Mouse (Mus musculus): ENCODE measurements at regions not wholly inside any gene's neighbourhood (a gene's known extent, or its start where the extent isn't known, plus 50 kb on each side); places are given as distances from the start of the nearest gene placed in this dataset.

DNA sequence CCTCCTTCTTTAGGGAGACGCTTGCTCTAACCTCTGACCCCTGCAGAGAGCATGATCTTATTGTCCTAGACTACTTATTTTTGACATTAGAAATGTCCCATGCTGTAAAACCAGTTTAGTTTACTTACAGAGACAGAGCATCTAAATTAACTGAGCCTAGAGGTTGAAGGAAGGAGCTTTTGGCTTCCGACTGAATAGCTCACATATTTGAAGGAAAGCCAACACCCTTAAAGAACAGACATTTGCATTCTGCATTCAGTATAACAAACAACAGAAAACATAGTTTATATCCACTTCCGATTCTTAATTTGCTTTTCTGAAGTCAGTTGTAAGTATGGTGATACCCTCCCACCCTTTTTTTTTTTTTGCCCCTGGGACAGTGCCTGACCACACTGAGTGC, 119.3 kb downstream of the Zfp365 start:
- 51% methylated on average over 3 of the region's 3 CpGs for WGBS
- peak; percentile 88 for DNase-seq (ENCODE audit: low spot score)
- no peak overlapping the region for H3K27ac ChIP-seq
- no peaks in the 10 kb centered on the region for H3K36me3 ChIP-seq (ENCODE audit: insufficient read depth, low read length)
- 0 out of 2 replicates have a peak, but pooled peaks cover 3% of the 10 kb centered on the region for H3K4me1 ChIP-seq (replicated peaks; ENCODE audit: insufficient read depth, low read length)
- no peaks in the 10 kb centered on the region for H3K27me3 ChIP-seq (ENCODE audit: insufficient read depth, low read length)
- no peak for ATAC-seq (replicated peaks; ENCODE audit: low FRiP score, low read depth)
- H3K9me3 ChIP-seq (replicated peaks; ENCODE audit: low read length): no peaks in the 10 kb centered on the region
- no peak overlapping the region for H3K4me3 ChIP-seq (replicated peaks; ENCODE audit: low read depth, low read length)
- no peak for TF ChIP-seq CTCF (IDR thresholded peaks at IDR 0.05; ENCODE audit: low read depth)
- H3K9ac ChIP-seq (ENCODE audit: low read depth, low read length): no peak overlapping the region
- no peak overlapping the region for H3K4me2 ChIP-seq (ENCODE audit: low read length)

DNA sequence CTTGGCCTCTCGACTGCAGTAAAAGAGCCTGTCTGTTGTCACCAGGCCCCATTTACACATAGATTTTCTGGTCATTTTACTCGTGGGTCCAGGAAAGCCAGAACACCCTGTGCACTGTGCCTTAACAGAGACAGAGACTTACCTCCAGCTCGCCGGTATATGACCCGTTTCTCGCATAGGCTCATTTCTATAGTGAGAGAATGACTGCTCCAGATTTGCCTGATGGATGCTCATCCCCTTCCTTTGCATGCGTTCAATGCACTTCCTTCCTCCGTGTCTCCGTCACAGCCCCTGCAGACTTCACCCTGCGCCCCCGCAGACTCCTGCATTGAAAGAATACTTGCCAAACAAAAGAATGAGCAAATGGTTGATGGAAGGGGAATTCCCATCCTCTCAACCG, 122.8 kb downstream of the Zfp365 start:
- Histone ChIP-seq H3K36me3 (ENCODE audit: insufficient read depth, low read length) (no peaks in the 10 kb centered on the region), H3K27me3 (ENCODE audit: insufficient read depth, low read length) (no peaks in the 10 kb centered on the region), H3K9me3 (replicated peaks; ENCODE audit: low read length) (no peaks in the 10 kb centered on the region), H3K4me1 (replicated peaks; ENCODE audit: insufficient read depth, low read length) (0 out of 2 replicates have a peak, but pooled peaks cover 3% of the 10 kb centered on the region), H3K4me3 (replicated peaks; ENCODE audit: low read depth, low read length) (no peak overlapping the region), H3K4me2 (ENCODE audit: low read length) (no peak overlapping the region), H3K27ac (no peak overlapping the region), H3K9ac (ENCODE audit: low read depth, low read length) (no peak overlapping the region)
- no peak for ATAC-seq (replicated peaks; ENCODE audit: low FRiP score, low read depth)
- no peak for TF ChIP-seq CTCF (IDR thresholded peaks at IDR 0.05; ENCODE audit: low read depth)
- no peak for DNase-seq (ENCODE audit: low spot score)
- 74% methylated on average over 12 of the region's 12 CpGs for WGBS

DNA sequence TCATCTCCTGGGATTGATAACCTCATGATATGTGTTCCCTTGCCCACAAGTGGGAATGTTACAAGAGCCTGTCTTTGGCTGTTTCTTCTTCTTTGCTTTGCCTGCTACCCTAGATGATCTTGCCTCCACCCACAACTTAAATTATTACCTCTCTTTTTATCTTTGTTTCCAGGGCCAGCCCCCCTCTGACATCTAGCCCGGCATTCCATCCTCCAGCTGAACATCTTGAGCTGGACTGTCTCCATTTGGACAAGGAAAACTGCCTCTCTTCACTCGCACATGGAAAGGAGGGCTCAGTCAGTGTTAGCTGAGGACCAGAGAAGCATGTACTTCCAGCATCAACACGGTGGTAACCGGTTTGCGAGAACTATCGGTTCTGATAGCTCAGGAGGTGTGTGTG, 124.3 kb downstream of the Zfp365 start:
- no peak for TF ChIP-seq CTCF (IDR thresholded peaks at IDR 0.05; ENCODE audit: low read depth)
- no peaks in the 10 kb centered on the region for H3K9me3 ChIP-seq (replicated peaks; ENCODE audit: low read length)
- WGBS: 39% methylated on average over 6 of the region's 6 CpGs
- DNase-seq (ENCODE audit: low spot score): peak; percentile 57
- no peak overlapping the region for H3K4me3 ChIP-seq (replicated peaks; ENCODE audit: low read depth, low read length)
- 0 out of 2 replicates have a peak, but pooled peaks cover 3% of the 10 kb centered on the region for H3K4me1 ChIP-seq (replicated peaks; ENCODE audit: insufficient read depth, low read length)
- H3K27me3 ChIP-seq (ENCODE audit: insufficient read depth, low read length): no peaks in the 10 kb centered on the region
- no peak overlapping the region for H3K27ac ChIP-seq
- H3K9ac ChIP-seq (ENCODE audit: low read depth, low read length): no peak overlapping the region
- no peak for ATAC-seq (replicated peaks; ENCODE audit: low FRiP score, low read depth)
- H3K36me3 ChIP-seq (ENCODE audit: insufficient read depth, low read length): no peaks in the 10 kb centered on the region
- no peak overlapping the region for H3K4me2 ChIP-seq (ENCODE audit: low read length)

DNA sequence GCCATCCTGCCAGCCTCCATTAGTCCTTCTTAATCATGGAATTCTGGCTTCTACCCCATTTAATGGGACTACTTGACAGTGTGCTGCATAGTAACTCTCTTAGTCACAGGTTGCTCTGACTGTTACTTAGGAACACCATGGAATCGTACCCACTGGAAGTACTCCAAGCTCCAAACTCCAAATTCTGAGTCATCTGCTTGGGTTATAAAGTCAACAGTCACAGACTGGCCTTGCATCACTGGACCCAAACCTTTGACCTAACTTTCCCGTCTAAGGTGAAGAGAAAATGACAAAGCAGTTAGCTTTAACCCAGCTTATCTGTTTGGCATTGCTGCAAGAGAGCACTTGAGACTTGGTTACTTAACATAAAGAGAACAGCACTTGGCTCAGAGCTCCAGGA, 126.9 kb downstream of the Zfp365 start:
- TF ChIP-seq CTCF (IDR thresholded peaks at IDR 0.05; ENCODE audit: low read depth): no peak
- H3K27me3 ChIP-seq (ENCODE audit: insufficient read depth, low read length): no peaks in the 10 kb centered on the region
- no peaks in the 10 kb centered on the region for H3K36me3 ChIP-seq (ENCODE audit: insufficient read depth, low read length)
- 0 out of 2 replicates have a peak, but pooled peaks cover 3% of the 10 kb centered on the region for H3K4me1 ChIP-seq (replicated peaks; ENCODE audit: insufficient read depth, low read length)
- no peak overlapping the region for H3K9ac ChIP-seq (ENCODE audit: low read depth, low read length)
- 65% methylated on average over 2 of the region's 2 CpGs for WGBS
- no peak overlapping the region for H3K4me3 ChIP-seq (replicated peaks; ENCODE audit: low read depth, low read length)
- DNase-seq (ENCODE audit: low spot score) (no peak), ATAC-seq (replicated peaks; ENCODE audit: low FRiP score, low read depth) (no peak)
- no peaks in the 10 kb centered on the region for H3K9me3 ChIP-seq (replicated peaks; ENCODE audit: low read length)
- H3K4me2 ChIP-seq (ENCODE audit: low read length): no peak overlapping the region
- no peak overlapping the region for H3K27ac ChIP-seq

DNA sequence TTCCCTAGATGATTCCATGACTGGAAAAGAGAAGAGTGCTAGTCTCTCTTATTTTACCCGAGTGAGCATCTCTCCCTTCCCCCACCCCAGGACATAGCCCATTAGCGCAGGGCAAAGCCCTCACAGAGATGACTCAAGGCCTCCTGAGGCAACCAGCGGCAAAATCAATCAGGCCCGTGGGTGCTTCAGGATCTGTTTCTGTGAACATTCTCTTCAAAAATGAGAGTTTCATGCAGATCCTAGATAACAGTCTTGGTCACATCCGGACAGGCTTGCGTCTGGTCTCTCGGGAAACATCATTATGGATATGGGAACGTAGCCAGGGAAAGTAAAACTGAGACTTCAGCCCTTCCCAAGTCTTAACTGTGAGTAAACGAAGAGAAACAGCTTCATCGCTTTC, 134.1 kb downstream of the Zfp365 start:
- DNase-seq (ENCODE audit: low spot score): peak; percentile 74

DNA sequence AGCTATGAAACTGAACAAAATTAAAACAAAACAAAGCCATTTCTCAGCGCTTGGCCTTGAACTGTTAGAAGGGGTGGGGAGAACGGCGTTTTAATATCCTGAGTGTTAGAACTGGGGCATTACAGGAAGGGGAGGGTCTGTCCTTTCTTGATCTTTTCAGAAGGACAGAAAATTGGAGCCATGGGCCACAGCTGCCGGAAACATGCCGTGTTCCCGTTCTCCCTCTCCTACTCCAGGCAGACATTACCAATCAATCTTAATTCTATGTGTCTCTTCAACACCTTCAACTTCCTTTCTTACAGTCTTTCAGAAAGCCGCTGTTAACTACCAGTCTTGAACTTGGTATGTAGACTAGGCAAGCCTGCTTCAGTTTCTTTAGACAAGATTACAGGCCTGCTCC, 134.7 kb downstream of the Zfp365 start:
- Histone ChIP-seq H3K9me3 (replicated peaks; ENCODE audit: low read length) (no peaks in the 10 kb centered on the region), H3K4me2 (ENCODE audit: low read length) (no peak overlapping the region), H3K36me3 (ENCODE audit: insufficient read depth, low read length) (no peaks in the 10 kb centered on the region), H3K9ac (ENCODE audit: low read depth, low read length) (no peak overlapping the region), H3K4me1 (replicated peaks; ENCODE audit: insufficient read depth, low read length) (no peaks in the 10 kb centered on the region), H3K27me3 (ENCODE audit: insufficient read depth, low read length) (no peaks in the 10 kb centered on the region), H3K27ac (peak overlapping the region; percentile 85), H3K4me3 (replicated peaks; ENCODE audit: low read depth, low read length) (no peak overlapping the region)
- peak; percentile 69 for DNase-seq (ENCODE audit: low spot score)
- no peak for ATAC-seq (replicated peaks; ENCODE audit: low FRiP score, low read depth)
- 70% methylated on average over 7 of the region's 7 CpGs for WGBS
- no peak for TF ChIP-seq CTCF (IDR thresholded peaks at IDR 0.05; ENCODE audit: low read depth)

More for the DNA sequence above, 134.1 kb downstream of the Zfp365 start:
- Histone ChIP-seq H3K4me2 (ENCODE audit: low read length) (no peak overlapping the region), H3K9me3 (replicated peaks; ENCODE audit: low read length) (no peaks in the 10 kb centered on the region), H3K9ac (ENCODE audit: low read depth, low read length) (no peak overlapping the region), H3K27me3 (ENCODE audit: insufficient read depth, low read length) (no peaks in the 10 kb centered on the region), H3K36me3 (ENCODE audit: insufficient read depth, low read length) (no peaks in the 10 kb centered on the region), H3K4me3 (replicated peaks; ENCODE audit: low read depth, low read length) (no peak overlapping the region), H3K27ac (peak overlapping the region; percentile 85), H3K4me1 (replicated peaks; ENCODE audit: insufficient read depth, low read length) (no peaks in the 10 kb centered on the region)
- TF ChIP-seq CTCF (IDR thresholded peaks at IDR 0.05; ENCODE audit: low read depth): no peak
- no peak for ATAC-seq (replicated peaks; ENCODE audit: low FRiP score, low read depth)
- WGBS: 62% methylated on average over 10 of the region's 10 CpGs

DNA sequence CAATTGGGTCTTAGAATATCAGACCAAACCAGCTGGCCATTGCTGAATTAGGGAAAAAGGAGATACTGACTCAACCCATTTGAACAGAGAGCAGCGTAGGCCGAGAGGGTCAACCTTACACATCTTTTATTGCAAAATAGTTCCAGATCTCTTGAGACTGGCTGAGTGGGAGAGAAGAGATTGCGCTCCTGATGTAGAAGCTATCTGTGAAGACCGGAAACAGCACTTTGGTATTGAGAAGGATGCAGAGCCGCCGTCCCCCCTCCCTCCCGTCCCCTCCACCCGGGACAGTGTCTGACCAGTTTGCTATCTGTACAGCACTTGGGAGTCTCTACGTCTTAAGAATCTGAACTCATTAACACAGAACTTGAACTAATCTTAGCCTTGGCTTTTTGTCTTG, 135.6 kb downstream of the Zfp365 start:
- H3K27me3 ChIP-seq (ENCODE audit: insufficient read depth, low read length): no peaks in the 10 kb centered on the region
- 0 out of 2 replicates have a peak, but pooled peaks cover 3% of the 10 kb centered on the region for H3K4me1 ChIP-seq (replicated peaks; ENCODE audit: insufficient read depth, low read length)
- H3K4me2 ChIP-seq (ENCODE audit: low read length): no peak overlapping the region
- H3K4me3 ChIP-seq (replicated peaks; ENCODE audit: low read depth, low read length): no peak overlapping the region
- TF ChIP-seq CTCF (IDR thresholded peaks at IDR 0.05; ENCODE audit: low read depth): no peak
- peak overlapping the region; percentile 85 for H3K27ac ChIP-seq
- DNase-seq (ENCODE audit: low spot score) (no peak), ATAC-seq (replicated peaks; ENCODE audit: low FRiP score, low read depth) (no peak)
- H3K9me3 ChIP-seq (replicated peaks; ENCODE audit: low read length): no peaks in the 10 kb centered on the region
- no peaks in the 10 kb centered on the region for H3K36me3 ChIP-seq (ENCODE audit: insufficient read depth, low read length)
- no peak overlapping the region for H3K9ac ChIP-seq (ENCODE audit: low read depth, low read length)
- WGBS: 88% methylated on average over 9 of the region's 9 CpGs
